Mouse (Mus musculus) C2C12 (cell line): ENCODE measurements around the gene Gabra5.

ENCODE experiments used
- CEBPB ChIP-seq: IDR thresholded peaks from one replicate; pipeline ENCODE4 v1.6.1; 2011; ENCODE audit warnings: low read depth, mild to moderate bottlenecking, control low read depth, moderate library complexity
- CTCF ChIP-seq: IDR thresholded peaks from one replicate; pipeline ENCODE4 v1.5.1; 2011; ENCODE audit not compliant: control insufficient read depth, insufficient read depth, insufficient read length

- TF ChIP-seq CTCF: no peak
- TF ChIP-seq CEBPB: no peak
These were observed 3.1 kb upstream of the Gabra5 start for GRCm38 (mm10) chr7:57512955-57513354.
